Mouse (Mus musculus) T-cell, adult 2 months (primary cell): ENCODE measurements at regions not wholly inside any gene's neighbourhood (a gene's known extent, or its start where the extent isn't known, plus 50 kb on each side); places are given as distances from the start of the nearest gene placed in this dataset.
"Not testable (repeated sequence)": the region's sequence is repeated elsewhere in the genome, so short reads cannot be mapped to it uniquely, and the experiment has no call there.

Source experiments
- DNase-seq: peaks from one replicate; pipeline ENCODE4 v3.0.0; 2022; ENCODE audit warnings: low spot score

DNA sequence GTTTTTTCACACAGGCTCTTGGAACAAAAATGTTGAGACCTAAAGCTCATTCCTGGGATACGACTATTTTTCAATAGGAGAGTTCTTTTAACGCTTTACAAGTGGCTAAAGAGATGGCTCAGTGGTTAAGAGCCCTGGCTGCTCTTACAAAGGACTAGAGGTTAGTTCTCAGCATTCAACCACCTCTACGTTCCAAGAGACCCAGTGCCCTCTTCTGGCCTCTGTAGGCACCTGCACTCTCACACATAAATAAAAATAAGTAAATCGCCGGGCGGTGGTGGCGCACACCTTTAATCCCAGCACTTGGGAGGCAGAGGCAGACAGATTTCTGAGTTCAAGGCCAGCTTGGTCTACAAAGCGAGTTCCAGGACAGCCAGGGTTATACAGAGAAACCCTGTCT is 70.5 kb upstream of the Rad23b start:
- DNase-seq: not testable (repeated sequence)

DNA sequence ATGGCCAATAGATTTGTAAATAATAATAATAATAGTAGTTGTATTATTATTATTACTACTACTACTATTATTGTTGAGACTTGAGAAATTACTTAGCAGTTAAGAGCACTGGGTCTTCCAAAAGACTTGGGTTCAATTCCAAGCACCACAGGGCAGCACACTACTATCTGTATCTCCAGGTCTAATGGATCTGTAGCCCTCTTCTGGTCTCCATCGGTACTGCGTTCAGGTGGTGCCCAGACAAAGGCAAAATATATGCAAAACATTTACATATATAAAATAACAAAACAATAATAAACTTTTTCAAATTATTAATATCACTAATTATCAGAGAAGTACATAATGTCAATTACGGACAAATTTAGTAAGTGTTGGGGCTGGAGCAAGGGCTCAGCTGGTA is 69.1 kb upstream of the Rad23b start:
- peak; percentile 20 for DNase-seq

- no peak for DNase-seq
These were observed 68.3 kb upstream of the Rad23b start for GRCm38 (mm10) chr4:55281486-55282096.

- DNase-seq: no peak
These were observed 67.4 kb upstream of the Rad23b start for GRCm38 (mm10) chr4:55282474-55282873.

DNA sequence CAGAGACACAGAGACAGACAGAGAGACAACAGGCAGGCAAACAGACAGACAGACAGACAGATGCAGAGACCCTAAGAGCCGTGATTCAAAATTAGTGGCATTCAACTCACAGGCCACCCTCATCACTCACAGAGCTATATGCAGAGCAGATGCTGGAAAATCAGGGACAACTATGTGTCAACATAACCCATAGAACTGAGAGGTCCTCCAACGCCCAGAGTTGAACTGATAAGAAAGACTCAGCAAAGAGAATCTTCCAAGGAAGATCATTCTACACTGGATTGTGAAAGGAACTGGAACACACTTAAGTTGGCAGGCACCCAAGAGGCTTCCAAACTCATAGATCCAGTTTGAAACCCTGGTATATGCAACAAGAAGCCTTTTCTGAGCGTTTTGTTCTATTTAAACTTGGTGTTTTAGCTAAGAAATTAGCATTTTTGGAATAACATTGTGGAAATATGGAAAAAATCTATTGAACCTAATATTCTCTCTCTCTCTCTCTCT is 65.1 kb upstream of the Rad23b start:
- no peak for DNase-seq

DNA sequence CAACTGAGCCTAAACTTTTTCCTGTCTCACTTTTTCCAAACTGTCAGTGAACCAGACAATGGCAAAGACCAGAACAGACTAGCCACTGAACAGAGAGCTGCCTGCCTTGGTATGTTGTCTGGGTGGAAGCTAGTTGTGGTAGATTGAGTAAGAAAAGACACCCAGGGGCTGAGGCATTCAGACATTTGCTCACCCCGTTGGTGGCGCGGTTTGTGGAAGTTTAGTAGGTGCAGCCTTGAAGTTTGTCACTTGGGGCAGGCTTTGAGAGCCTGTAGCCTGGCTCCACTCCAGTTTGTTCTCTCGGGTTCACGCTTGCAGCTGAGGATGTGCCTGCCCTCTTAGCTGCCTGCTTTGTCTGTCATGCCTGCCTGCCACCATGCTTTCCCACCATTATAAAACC is 64.2 kb upstream of the Rad23b start:
- DNase-seq: no peak

- no peak for DNase-seq
These were observed 61.4 kb upstream of the Rad23b start for GRCm38 (mm10) chr4:55288456-55288855.

GRCm38 (mm10) chr4:55292277-55292676 is 57.6 kb upstream of the Rad23b start:
- peak; percentile 15 for DNase-seq

DNA sequence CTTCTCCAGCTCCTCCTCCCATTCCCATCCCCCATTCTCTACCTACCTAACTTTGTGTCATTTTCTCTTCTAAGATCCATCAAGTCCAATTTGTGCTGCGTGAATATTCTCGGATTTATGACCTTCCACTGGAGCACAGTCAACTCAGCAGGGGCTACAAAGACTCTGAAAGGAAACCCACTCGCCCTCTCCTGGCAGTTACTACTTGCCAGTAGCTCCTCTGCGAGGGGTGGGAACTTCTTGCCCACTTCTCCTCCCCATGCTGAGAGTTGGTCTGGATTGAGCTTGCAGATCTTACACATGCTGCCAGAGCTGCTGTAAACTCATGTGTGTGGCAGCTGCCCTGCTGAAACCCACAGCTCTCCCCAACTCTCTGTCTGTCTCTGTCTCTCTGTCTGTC is 57.1 kb upstream of the Rad23b start:
- no peak for DNase-seq

DNA sequence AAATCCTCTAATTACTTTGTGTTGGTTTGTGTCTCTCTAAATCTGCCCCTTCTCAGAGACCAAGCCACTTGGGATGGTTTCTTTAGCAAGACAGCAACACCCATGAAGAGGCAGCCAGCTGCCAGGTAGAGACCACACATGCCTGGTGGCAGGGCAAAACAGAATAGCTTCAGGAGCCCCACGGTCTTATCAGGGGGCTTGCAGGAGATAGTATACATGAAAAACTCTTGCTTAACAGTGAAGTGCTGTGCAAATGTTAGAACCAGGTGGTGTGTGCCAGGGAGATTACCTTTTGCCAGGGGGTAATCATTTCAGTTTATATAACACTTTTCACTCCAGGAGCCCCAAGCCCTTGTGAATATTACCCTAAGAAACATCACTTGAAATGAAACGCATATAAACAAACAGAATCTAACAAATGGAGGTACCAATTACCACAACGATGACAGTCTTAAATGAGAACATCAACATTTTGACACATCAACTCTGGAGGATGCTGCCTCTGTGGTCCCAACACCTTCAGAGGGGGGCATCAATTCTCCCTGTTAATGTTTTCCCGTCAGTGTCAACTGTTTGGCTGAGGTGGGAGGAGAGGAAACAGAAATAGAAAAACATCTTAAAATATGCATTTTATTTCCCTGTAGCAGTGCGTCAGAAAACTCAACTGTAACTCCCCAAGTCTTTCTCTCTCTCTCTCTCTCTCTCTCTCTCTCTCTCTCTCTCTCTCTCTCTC is 56.3 kb upstream of the Rad23b start:
- DNase-seq: no peak

- DNase-seq: no peak
These were observed 55.6 kb upstream of the Rad23b start for GRCm38 (mm10) chr4:55294255-55294687.

DNA sequence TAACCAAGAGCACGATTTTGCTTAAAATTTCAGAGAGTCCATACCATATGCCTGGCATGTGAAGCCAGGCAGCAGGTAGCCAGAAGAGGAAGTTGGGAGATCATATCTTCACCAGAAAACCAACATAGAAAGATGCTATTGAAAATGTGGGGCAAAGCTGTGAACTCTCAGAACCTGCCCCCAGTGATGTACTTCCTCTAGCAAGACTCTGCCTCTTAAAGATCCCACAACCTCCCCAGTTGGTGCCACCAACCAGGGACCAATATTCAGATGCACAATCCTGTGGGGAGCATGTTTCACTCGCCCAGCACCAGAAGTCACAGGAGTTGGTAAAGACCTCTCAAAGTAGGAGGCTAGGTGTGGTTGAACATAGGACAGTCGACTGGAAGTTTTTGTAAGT is 52.0 kb upstream of the Rad23b start:
- DNase-seq: no peak
